Mouse (Mus musculus) hindbrain, embryonic 16.5 days (tissue): ENCODE measurements around the gene Atg5. TPM values are rescaled to one million over a fixed set of nuclear protein-coding genes. Genes with fewer than 3 reads are reported as not detected.
"Not testable (repeated sequence)": the region's sequence is repeated elsewhere in the genome, so short reads cannot be mapped to it uniquely, and the experiment has no call there.

Source experiments
- ATAC-seq: fragments of 200-750 bp; cut with Nextera tagmentation; 2 replicates; pipeline ENCODE4 v1.8.0; 2017; ENCODE audit warnings: moderate TSS enrichment, moderate library complexity
- H3K27ac ChIP-seq: fragments of 300-500 bp; sonication (generic); 2 replicates; pipeline ENCODE4 v1.5.1; 2014; ENCODE audit warnings: low read depth, mild to moderate bottlenecking, control low read depth, low read length, moderate library complexity
- H3K27me3 ChIP-seq: fragments of 300-500 bp; sonication (generic); replicated peaks from 2 replicates; pipeline ENCODE4 v1.6.1; 2014; ENCODE audit warnings: low read length; ENCODE audit not compliant: control insufficient read depth, insufficient read depth
- H3K36me3 ChIP-seq: fragments of 300-500 bp; sonication (generic); 2 replicates; pipeline ENCODE4 v1.6.1; 2014; ENCODE audit warnings: mild to moderate bottlenecking, low read length, moderate library complexity, mixed read lengths; ENCODE audit not compliant: control insufficient read depth, insufficient read depth
- H3K4me1 ChIP-seq: fragments of 300-500 bp; sonication (generic); 2 replicates; pipeline ENCODE4 v1.6.1; 2014; ENCODE audit warnings: low read depth, low read length; ENCODE audit not compliant: control insufficient read depth, insufficient read depth
- H3K4me2 ChIP-seq: fragments of 300-500 bp; sonication (generic); 2 replicates; pipeline ENCODE4 v1.6.1; 2014; ENCODE audit warnings: mild to moderate bottlenecking, low read length, control low read depth, moderate library complexity
- H3K4me3 ChIP-seq: fragments of 300-500 bp; sonication (generic); 2 replicates; pipeline ENCODE4 v1.5.1; 2014; ENCODE audit warnings: mild to moderate bottlenecking, low read length, control low read depth, moderate library complexity
- H3K9ac ChIP-seq: fragments of 300-500 bp; sonication (generic); 2 replicates; pipeline ENCODE4 v1.6.1; 2014; ENCODE audit warnings: low read depth, mild to moderate bottlenecking, control low read depth, low read length, moderate library complexity
- H3K9me3 ChIP-seq: fragments of 300-500 bp; sonication (generic); 2 replicates; pipeline ENCODE4 v1.6.1; 2014; ENCODE audit warnings: mild to moderate bottlenecking, low read length, moderate library complexity; ENCODE audit not compliant: control insufficient read depth
- WGBS: fragments of 180-500 bp; shearing (Covaris S2); extraction: QIAGEN DNeasy Blood & Tissue Kit; methylation state at CpG from one replicate; pipeline ENCODE4 v1.1.7; 2014; 5-methylcytosine and 5-hydroxymethylcytosine counted together
- polyA plus RNA-seq: library from polyadenylated mRNA; unstranded; fragments of >200 nt; fragmentation: Nextera tagmentation; extraction: Ambion mirVana; gene quantifications from 2 replicates; pipeline ENCODE4 v1.2.1, GENCODE M21; 2015

Atg5 gene
- polyA plus RNA-seq, 1 experiment from 2014 or later: 47.2 TPM

DNA sequence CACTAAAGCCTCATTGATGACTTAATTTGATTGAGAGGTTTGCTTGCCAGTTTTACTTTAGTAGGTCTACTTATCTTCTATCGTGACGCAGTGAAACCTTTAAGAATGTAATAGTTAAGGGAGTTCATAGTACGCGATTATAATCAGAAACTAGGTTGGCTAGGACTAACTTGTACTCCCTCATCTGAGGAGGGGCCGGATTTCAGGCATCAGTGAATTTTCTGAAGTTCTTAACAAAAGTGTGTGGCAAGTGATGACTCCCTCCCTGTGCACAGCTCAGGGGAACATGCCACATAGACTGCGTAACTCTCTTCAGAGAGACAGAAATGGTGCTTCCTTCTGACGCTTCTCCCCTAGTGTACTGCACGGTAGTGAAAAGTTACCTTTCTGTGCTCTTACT is 55.7 kb downstream of the Atg5 start:
- WGBS: 82% methylated on average over 8 of the region's 8 CpGs
- Histone ChIP-seq H3K4me2 (no peak overlapping the region), H3K27me3 (no peaks in the 10 kb centered on the region), H3K27ac (no peak overlapping the region), H3K9me3 (no peaks in the 10 kb centered on the region), H3K4me3 (no peak overlapping the region), H3K9ac (no peak overlapping the region), H3K4me1 (no peaks in the 10 kb centered on the region), H3K36me3 (no peaks in the 10 kb centered on the region; the same call in 1 of the 2 replicates)
- ATAC-seq: no peak

DNA sequence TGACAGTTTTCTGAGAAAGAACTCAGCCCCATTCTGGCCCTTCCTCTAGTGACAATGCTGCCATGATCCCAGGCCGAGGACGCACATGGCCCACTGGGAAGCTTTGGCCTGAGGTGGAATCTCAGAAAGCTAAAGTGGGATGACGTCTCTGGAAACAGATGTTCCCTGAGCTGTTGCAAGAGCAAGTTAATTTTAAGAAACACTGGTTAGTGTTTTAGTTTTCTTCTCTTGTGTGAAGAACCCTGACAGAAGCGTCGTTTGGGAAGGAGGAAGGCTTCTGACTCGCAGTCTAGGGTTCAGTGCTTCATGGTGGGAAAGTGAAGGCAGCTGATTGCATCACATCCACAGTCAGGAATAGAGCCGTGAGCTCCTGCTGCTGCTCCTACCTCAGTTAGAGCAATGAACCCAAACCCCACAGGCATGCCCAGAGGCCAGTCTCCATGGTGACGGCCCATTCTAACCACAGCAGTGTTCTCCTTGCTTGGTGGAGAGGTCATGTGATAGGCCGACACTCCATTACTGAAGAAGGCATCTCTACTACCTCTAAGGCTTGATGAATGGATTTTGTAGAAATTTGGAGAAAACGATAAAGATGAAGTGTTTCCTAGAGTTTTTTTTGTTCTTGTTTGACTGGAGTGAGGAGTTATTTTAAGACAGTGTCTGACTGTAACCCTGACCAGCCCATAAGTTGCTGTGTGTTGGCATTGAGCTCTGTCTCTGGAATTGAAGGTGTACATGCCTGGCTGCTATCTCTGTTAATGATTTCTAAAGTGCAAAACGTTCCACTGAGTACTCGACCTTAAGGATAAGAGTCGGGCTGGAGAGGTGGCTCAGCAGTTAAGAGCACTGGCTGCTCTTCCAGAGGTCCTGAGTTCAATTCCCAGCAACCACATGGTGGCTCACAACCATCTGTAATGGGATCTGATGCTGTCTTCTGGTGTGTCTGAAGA is 57.7 kb downstream of the Atg5 start:
- Histone ChIP-seq H3K27me3 (no peaks in the 10 kb centered on the region), H3K36me3 (no peaks in the 10 kb centered on the region), H3K4me1 (no peaks in the 10 kb centered on the region), H3K4me3 (no peak overlapping the region), H3K9me3 (no peaks in the 10 kb centered on the region), H3K4me2 (no peak overlapping the region), H3K27ac (no peak overlapping the region), H3K9ac (no peak overlapping the region)
- WGBS: 66% methylated on average over 13 of the region's 13 CpGs
- ATAC-seq: no peak

DNA sequence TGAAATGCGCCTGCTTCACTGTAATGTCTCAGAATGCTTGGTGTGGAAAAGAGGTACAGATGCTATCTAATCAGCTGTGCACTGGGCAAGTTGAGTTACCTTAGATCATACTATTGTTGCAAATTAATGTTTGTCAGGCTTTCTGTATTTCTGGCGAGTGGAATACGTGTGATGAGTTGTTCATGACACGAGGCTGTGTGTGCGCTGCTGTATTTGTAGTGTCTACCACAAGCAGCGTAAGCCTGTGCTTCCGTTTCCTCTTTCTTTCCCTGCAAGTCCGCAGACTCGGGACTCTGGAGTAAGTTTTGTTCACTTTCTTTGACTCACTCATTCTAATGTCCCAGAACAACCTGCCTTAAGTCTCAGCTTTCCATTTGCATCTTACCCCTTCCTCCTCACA is 58.9 kb downstream of the Atg5 start:
- Histone ChIP-seq H3K4me3 (no peak overlapping the region), H3K27me3 (no peaks in the 10 kb centered on the region), H3K9me3 (no peaks in the 10 kb centered on the region), H3K9ac (no peak overlapping the region), H3K27ac (no peak overlapping the region), H3K36me3 (no peaks in the 10 kb centered on the region), H3K4me1 (no peaks in the 10 kb centered on the region), H3K4me2 (no peak overlapping the region)
- WGBS: 94% methylated on average over 9 of the region's 9 CpGs
- ATAC-seq: no peak

DNA sequence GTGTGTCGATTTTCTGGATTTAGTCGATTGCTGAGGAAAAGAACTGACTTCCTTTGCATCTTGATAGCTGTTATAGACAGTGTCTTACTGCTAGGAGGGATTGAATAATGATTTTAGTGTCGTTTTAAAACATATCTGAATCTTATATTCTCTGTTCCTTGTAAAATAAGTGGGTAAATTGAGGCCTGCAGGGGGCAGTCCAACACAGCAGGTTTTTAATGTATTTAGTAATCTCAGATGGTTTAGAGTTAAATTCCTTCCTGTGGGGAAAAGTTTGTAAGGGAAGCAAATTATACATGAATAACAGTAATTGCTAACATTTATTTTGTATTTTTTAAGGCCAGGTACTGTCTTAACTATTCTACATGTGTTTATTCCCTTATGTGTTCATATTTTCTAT is 60.2 kb downstream of the Atg5 start:
- no peak overlapping the region for H3K4me3 ChIP-seq
- H3K36me3 ChIP-seq: no peaks in the 10 kb centered on the region
- no peak overlapping the region for H3K27ac ChIP-seq
- H3K9ac ChIP-seq: no peak overlapping the region
- no peak overlapping the region for H3K4me2 ChIP-seq
- H3K4me1 ChIP-seq: no peaks in the 10 kb centered on the region
- WGBS: 63% methylated on average over 3 of the region's 3 CpGs
- no peaks in the 10 kb centered on the region for H3K9me3 ChIP-seq
- no peaks in the 10 kb centered on the region for H3K27me3 ChIP-seq
- no peak for ATAC-seq

GRCm38 (mm10) chr10:44330717-44331116 is 62.6 kb downstream of the Atg5 start:
- H3K4me2 ChIP-seq: no peak overlapping the region
- no peaks in the 10 kb centered on the region for H3K36me3 ChIP-seq
- H3K9me3 ChIP-seq: no peaks in the 10 kb centered on the region
- no peak overlapping the region for H3K9ac ChIP-seq
- 82% methylated on average over 1 of the region's 1 CpGs for WGBS
- no peak for ATAC-seq
- H3K4me3 ChIP-seq: no peak overlapping the region
- no peaks in the 10 kb centered on the region for H3K27me3 ChIP-seq
- no peak overlapping the region for H3K27ac ChIP-seq
- no peaks in the 10 kb centered on the region for H3K4me1 ChIP-seq

DNA sequence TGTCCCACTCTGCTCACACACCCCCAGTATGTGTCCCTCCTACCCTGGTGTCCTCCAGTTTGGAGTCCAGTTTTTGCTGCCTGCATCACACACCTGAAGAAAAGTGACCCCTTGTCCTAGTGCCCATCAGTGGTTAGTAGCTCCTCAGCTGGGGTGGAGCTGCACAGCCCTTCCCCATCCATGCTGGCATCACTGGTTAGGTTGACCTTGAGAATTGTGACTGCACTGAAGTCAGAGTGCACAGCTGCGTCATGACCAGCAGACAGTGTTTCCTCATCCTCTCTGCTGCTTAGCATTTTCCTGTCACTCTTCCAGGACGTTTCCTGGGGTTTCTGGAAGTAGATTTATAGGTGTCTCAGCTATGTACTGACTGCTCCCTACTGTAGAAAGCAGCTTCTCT is 63.3 kb downstream of the Atg5 start:
- Histone ChIP-seq H3K27ac (no peak overlapping the region), H3K27me3 (no peaks in the 10 kb centered on the region), H3K4me3 (no peak overlapping the region), H3K36me3 (no peaks in the 10 kb centered on the region), H3K4me1 (no peaks in the 10 kb centered on the region), H3K9me3 (no peaks in the 10 kb centered on the region), H3K4me2 (no peak overlapping the region), H3K9ac (no peak overlapping the region)
- 79% methylated on average over 2 of the region's 2 CpGs for WGBS
- no peak for ATAC-seq

GRCm38 (mm10) chr10:44332656-44333055 is 64.5 kb downstream of the Atg5 start:
- H3K27me3 ChIP-seq, ATAC-seq, H3K36me3 ChIP-seq, H3K4me3 ChIP-seq, H3K9me3 ChIP-seq, H3K9ac ChIP-seq, H3K27ac ChIP-seq, H3K4me2 ChIP-seq, H3K4me1 ChIP-seq: not testable (repeated sequence)
- 94% methylated on average over 3 of the region's 3 CpGs for WGBS

GRCm38 (mm10) chr10:44336641-44337382 is 68.7 kb downstream of the Atg5 start:
- not testable (repeated sequence) for H3K9me3 ChIP-seq, H3K27me3 ChIP-seq, H3K4me3 ChIP-seq, H3K4me1 ChIP-seq, H3K9ac ChIP-seq, H3K36me3 ChIP-seq, H3K27ac ChIP-seq, ATAC-seq, H3K4me2 ChIP-seq
- WGBS: 76% methylated on average over 3 of the region's 3 CpGs

GRCm38 (mm10) chr10:44338571-44338970 is 70.4 kb downstream of the Atg5 start:
- no peak for ATAC-seq
- Histone ChIP-seq H3K4me1 (no peaks in the 10 kb centered on the region), H3K27ac (no peak overlapping the region), H3K9me3 (no peaks in the 10 kb centered on the region), H3K9ac (no peak overlapping the region), H3K4me3 (no peak overlapping the region), H3K36me3 (no peaks in the 10 kb centered on the region), H3K4me2 (no peak overlapping the region), H3K27me3 (no peaks in the 10 kb centered on the region)
- WGBS: 39% methylated on average over 6 of the region's 6 CpGs
